ENCODE assay signal across 8 mouse cellular contexts in the genomic region with DNA sequence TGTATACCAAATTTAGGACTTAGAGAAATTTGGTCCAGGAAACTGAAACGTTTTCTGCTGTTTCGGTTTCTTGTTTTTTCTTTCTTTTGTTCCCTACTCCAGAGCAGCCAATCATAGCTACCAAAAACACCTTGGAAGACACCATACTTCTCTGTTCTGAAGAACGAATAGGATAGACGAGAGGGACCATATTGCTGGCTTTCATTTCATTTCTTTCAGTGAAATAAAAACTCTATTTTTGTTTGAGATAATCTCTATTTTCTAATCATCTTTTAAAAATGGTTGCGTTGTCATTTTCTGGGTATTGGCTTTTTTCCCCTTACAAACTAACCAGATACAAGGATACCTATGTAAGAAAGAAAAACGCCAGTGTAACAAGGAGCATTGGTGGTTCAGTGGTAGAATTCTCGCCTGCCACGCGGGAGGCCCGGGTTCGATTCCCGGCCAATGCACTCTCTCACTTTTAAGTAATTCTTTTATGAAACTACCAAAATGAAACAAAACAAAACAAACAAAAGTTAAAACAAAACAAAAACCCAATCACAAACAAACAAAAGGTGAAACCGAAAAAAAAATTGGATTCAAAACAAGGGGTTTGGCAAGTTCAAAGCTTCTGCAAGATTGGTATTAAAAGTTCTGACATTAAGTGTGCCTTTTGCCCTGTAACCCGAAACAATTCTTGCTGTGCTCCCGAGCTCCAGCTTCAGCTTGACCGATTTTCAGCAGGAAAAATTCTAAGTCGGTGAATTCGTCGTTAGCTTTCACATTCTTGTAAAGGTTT. TPM values are rescaled to one million over a fixed set of nuclear protein-coding genes. Genes with fewer than 3 reads are reported as not detected.
DNase-seq lines count a peak whose midpoint lies in the region; ATAC-seq and TF ChIP-seq lines count a peak whose summit lies in the region.

No protein-coding gene starts in this region.

- no peak for TF ChIP-seq POLR2A in cortical plate, adult 2 months (IDR thresholded peaks at IDR 0.05; ENCODE audit: extremely low read depth, insufficient read depth, low read length)

- peak overlapping the region; percentile 93 for H3K4me2 ChIP-seq in intestine, embryonic 14.5 days (ENCODE audit: low read length)
- peak overlapping the region; percentile 68 for H3K4me2 ChIP-seq in limb, embryonic 13.5 days (replicated peaks)
- peak overlapping the region; percentile 85 for H3K4me2 ChIP-seq in midbrain, embryonic 14.5 days (ENCODE audit: low read length)

- no peaks in the 10 kb centered on the region for H3K27me3 ChIP-seq in intestine, embryonic 14.5 days (replicated peaks; ENCODE audit: control insufficient read depth, insufficient read depth, low read length)
- H3K27me3 ChIP-seq in limb, embryonic 13.5 days: no peaks in the 10 kb centered on the region
- H3K27me3 ChIP-seq in midbrain, embryonic 14.5 days (ENCODE audit: control insufficient read depth, insufficient read depth, low read length): no peaks in the 10 kb centered on the region

- H3K27ac ChIP-seq in cortical plate, adult 2 months (ENCODE audit: insufficient read depth, low read length): no peak overlapping the region
- H3K27ac ChIP-seq in intestine, embryonic 14.5 days (ENCODE audit: low read depth): peak overlapping the region; percentile 71; the same call in 1 of the 2 replicates
- H3K27ac ChIP-seq in limb, embryonic 13.5 days: peak overlapping the region; percentile 85
- H3K27ac ChIP-seq in midbrain, embryonic 14.5 days (replicated peaks; ENCODE audit: low read depth, low read length): no peak overlapping the region

- peak overlapping the region; percentile 62 for H3K4me3 ChIP-seq in cortical plate, adult 2 months (ENCODE audit: insufficient read depth, low read length)
- H3K4me3 ChIP-seq in intestine, embryonic 14.5 days (ENCODE audit: low read depth, low read length): peak overlapping the region; percentile 70
- peak overlapping the region; percentile 53 for H3K4me3 ChIP-seq in limb, embryonic 13.5 days
- peak overlapping the region; percentile 46 for H3K4me3 ChIP-seq in midbrain, embryonic 14.5 days (replicated peaks; ENCODE audit: low read depth, low read length)

- no peaks in the 10 kb centered on the region for H3K4me1 ChIP-seq in cortical plate, adult 2 months (ENCODE audit: control insufficient read depth, insufficient read depth, low read length)
- 0 out of 2 replicates have a peak, but pooled peaks cover 4% of the 10 kb centered on the region for H3K4me1 ChIP-seq in intestine, embryonic 14.5 days (replicated peaks; ENCODE audit: control insufficient read depth, insufficient read depth, low read length)
- peaks cover 4% of the 10 kb centered on the region; the same call in 1 of the 2 replicates for H3K4me1 ChIP-seq in limb, embryonic 13.5 days
- no peaks in the 10 kb centered on the region for H3K4me1 ChIP-seq in midbrain, embryonic 14.5 days (ENCODE audit: control insufficient read depth, insufficient read depth, low read length)

- H3K9ac ChIP-seq in intestine, embryonic 14.5 days (ENCODE audit: low read length): peak overlapping the region; percentile 48
- H3K9ac ChIP-seq in limb, embryonic 13.5 days: peak overlapping the region; percentile 66
- no peak overlapping the region for H3K9ac ChIP-seq in midbrain, embryonic 14.5 days (replicated peaks; ENCODE audit: low read length)

- intact Hi-C loops in gastrocnemius, postnatal 36 days (cut with DNase I): loop anchor here (5.0 kb wide), 1 partner anchor 1490 kb away; no protein-coding TSS in a partner anchor

- no peaks in the 10 kb centered on the region for H3K9me3 ChIP-seq in intestine, embryonic 14.5 days (ENCODE audit: control insufficient read depth, low read length)
- no peaks in the 10 kb centered on the region for H3K9me3 ChIP-seq in limb, embryonic 13.5 days
- no peaks in the 10 kb centered on the region for H3K9me3 ChIP-seq in midbrain, embryonic 14.5 days (ENCODE audit: control insufficient read depth, low read length)

- DNase-seq in layer of hippocampus, adult 18-20 months (ENCODE audit: low spot score in 2 of 2): peak; percentile 49 to 89
- no peak for DNase-seq in layer of hippocampus, adult 9-11 months
- DNase-seq in gastrocnemius, postnatal 36 days: peak; percentile 53 to 79
- peak; percentile 90 for DNase-seq in intestine, embryonic 14.5 days (ENCODE audit: low spot score)
- peak; percentile 93 for DNase-seq in midbrain, embryonic 14.5 days
- DNase-seq in spleen, postnatal 36 days (ENCODE audit: low spot score in 2 of 2): peak; percentile 63 to 74

- H3K36me3 ChIP-seq in intestine, embryonic 14.5 days (ENCODE audit: control insufficient read depth, insufficient read depth, low read length): no peaks in the 10 kb centered on the region
- no peaks in the 10 kb centered on the region for H3K36me3 ChIP-seq in limb, embryonic 13.5 days
- no peaks in the 10 kb centered on the region for H3K36me3 ChIP-seq in midbrain, embryonic 14.5 days (ENCODE audit: control insufficient read depth, insufficient read depth, low read length)

- WGBS in intestine, embryonic 14.5 days: under 1% methylated on average over 19 of the region's 19 CpGs
- WGBS in limb, embryonic 13.5 days: under 1% methylated on average over 19 of the region's 19 CpGs
- under 1% methylated on average over 19 of the region's 19 CpGs for WGBS in midbrain, embryonic 14.5 days

- TF ChIP-seq CTCF in cortical plate, adult 2 months (IDR thresholded peaks at IDR 0.05; ENCODE audit: extremely low read depth, insufficient read depth, low read length): no peak

- peak; percentile 75 for ATAC-seq in intestine, embryonic 14.5 days (replicated peaks; ENCODE audit: low FRiP score, low TSS enrichment, low read depth)
- ATAC-seq in limb, embryonic 13.5 days (ENCODE audit: low FRiP score, low read depth): peak; percentile 73; the same call in 1 of the 2 replicates
- ATAC-seq in midbrain, embryonic 14.5 days (ENCODE audit: low FRiP score, low TSS enrichment): peak; percentile 78

RNA-seq across cellular contexts. Expression of gene Hist1h4h, which starts 13.8 kb away (rescaled TPM):
- total RNA-seq in layer of hippocampus, adult 18-20 months (2021): 100 to 1,000 TPM; 331 to 357 TPM
- 20.7 and 34.8 TPM in 2 replicates for polyA plus RNA-seq in cortical plate, adult 2 months (2012; rRNA removed)
- total RNA-seq in gastrocnemius, postnatal 36 days (2021): 100 to 1,000 TPM; 130 to 153 TPM
- 6.5 and 6.9 TPM in 2 replicates for polyA plus RNA-seq in intestine, embryonic 14.5 days (2014; fragmentation: Nextera tagmentation; extraction: Ambion mirVana)
- polyA plus RNA-seq in limb, embryonic 13.5 days (2015; fragmentation: Nextera tagmentation; extraction: Ambion mirVana): 4.1 and 8.4 TPM in 2 replicates
- polyA plus RNA-seq in midbrain, embryonic 14.5 days (2014; fragmentation: Nextera tagmentation; extraction: Ambion mirVana): 4.1 and 6.4 TPM in 2 replicates

RNA-seq across cellular contexts. Expression of gene Hist1h2af, which starts 16.7 kb away (rescaled TPM):
- total RNA-seq in layer of hippocampus, adult 18-20 months (2021): 1 to 10 TPM in 1 of 2 experiments, not detected in 1; 3.0 TPM
- 6.4 and 14.2 TPM in 2 replicates for polyA plus RNA-seq in cortical plate, adult 2 months (2012; rRNA removed)
- total RNA-seq in gastrocnemius, postnatal 36 days (2021): 10 to 100 TPM in 1 of 2 experiments, 1 to 10 TPM in 1; 7.7 to 11.5 TPM
- polyA plus RNA-seq in intestine, embryonic 14.5 days (2014; fragmentation: Nextera tagmentation; extraction: Ambion mirVana): 12.1 and 15.7 TPM in 2 replicates
- 9.3 and 10.0 TPM in 2 replicates for polyA plus RNA-seq in limb, embryonic 13.5 days (2015; fragmentation: Nextera tagmentation; extraction: Ambion mirVana)
- polyA plus RNA-seq in midbrain, embryonic 14.5 days (2014; fragmentation: Nextera tagmentation; extraction: Ambion mirVana): 3.4 and 4.6 TPM in 2 replicates

RNA-seq across cellular contexts. Expression of gene Hist1h3g, which starts 18.2 kb away (rescaled TPM):
- total RNA-seq in layer of hippocampus, adult 18-20 months (2021): 1 to 10 TPM; 2.1 to 4.9 TPM
- polyA plus RNA-seq in cortical plate, adult 2 months (2012; rRNA removed): 0.74 and 0.92 TPM in 2 replicates
- 1 to 10 TPM; 2.8 to 5.0 TPM for total RNA-seq in gastrocnemius, postnatal 36 days (2021)
- 6.1 and 8.1 TPM in 2 replicates for polyA plus RNA-seq in intestine, embryonic 14.5 days (2014; fragmentation: Nextera tagmentation; extraction: Ambion mirVana)
- polyA plus RNA-seq in limb, embryonic 13.5 days (2015; fragmentation: Nextera tagmentation; extraction: Ambion mirVana): 9.8 and 10.9 TPM in 2 replicates
- 0.77 and 1.4 TPM in 2 replicates for polyA plus RNA-seq in midbrain, embryonic 14.5 days (2014; fragmentation: Nextera tagmentation; extraction: Ambion mirVana)

RNA-seq across cellular contexts. Expression of gene Hist1h2bh, which starts 26.2 kb away (rescaled TPM):
- total RNA-seq in layer of hippocampus, adult 18-20 months (2021): under 1 TPM; 0.43 to 0.54 TPM
- 0.29 and 0.38 TPM in 2 replicates for polyA plus RNA-seq in cortical plate, adult 2 months (2012; rRNA removed)
- total RNA-seq in gastrocnemius, postnatal 36 days (2021): 1 to 10 TPM; 1.7 to 2.1 TPM
- 0.47 and 1.1 TPM in 2 replicates for polyA plus RNA-seq in intestine, embryonic 14.5 days (2014; fragmentation: Nextera tagmentation; extraction: Ambion mirVana)
- polyA plus RNA-seq in limb, embryonic 13.5 days (2015; fragmentation: Nextera tagmentation; extraction: Ambion mirVana): 0.74 and 1.0 TPM in 2 replicates
- 0.13 and 0.30 TPM in 2 replicates for polyA plus RNA-seq in midbrain, embryonic 14.5 days (2014; fragmentation: Nextera tagmentation; extraction: Ambion mirVana)

RNA-seq across cellular contexts. Expression of gene Hist1h3f, which starts 26.8 kb away (rescaled TPM):
- 10 to 100 TPM; 15.1 to 16.5 TPM for total RNA-seq in layer of hippocampus, adult 18-20 months (2021)
- 0.73 TPM in 1 of 2 replicates, not detected in the other for polyA plus RNA-seq in cortical plate, adult 2 months (2012; rRNA removed)
- 1 to 10 TPM; 5.5 to 6.4 TPM for total RNA-seq in gastrocnemius, postnatal 36 days (2021)
- polyA plus RNA-seq in intestine, embryonic 14.5 days (2014; fragmentation: Nextera tagmentation; extraction: Ambion mirVana): 1.1 and 1.2 TPM in 2 replicates
- 1.5 and 1.7 TPM in 2 replicates for polyA plus RNA-seq in limb, embryonic 13.5 days (2015; fragmentation: Nextera tagmentation; extraction: Ambion mirVana)
- polyA plus RNA-seq in midbrain, embryonic 14.5 days (2014; fragmentation: Nextera tagmentation; extraction: Ambion mirVana): 0.32 and 0.47 TPM in 2 replicates

Comparison
In these comparisons a context has a peak if more than half of its experiments do, and no peak if none do; other contexts are left out.
1. H3K27ac ChIP-seq: peak in intestine, embryonic 14.5 days (single experiment) and limb, embryonic 13.5 days (single experiment); none in cortical plate, adult 2 months (single experiment) and midbrain, embryonic 14.5 days (single experiment).
2. Peak in every context shown above with its lines, with median percentiles within 50 percentile points of each other: H3K4me3 ChIP-seq, ATAC-seq and H3K4me2 ChIP-seq.